Mouse (Mus musculus) hindlimb bud, embryonic 11.5 days (tissue): ENCODE data around the gene Samsn1.

Experiments used
- DNase-seq: peaks from one replicate; pipeline ENCODE4 v3.0.0-alpha.2; 2012; ENCODE audit warnings: low read depth, low spot score; ENCODE audit errors: extremely low spot score

Samsn1 gene

GRCm38 (mm10) chr16:76022181-76022580 lies at the start of gene Samsn1:
TSS of gene Samsn1 (minus strand) at chr16:76022281.
- DNase-seq: no peak

GRCm38 (mm10) chr16:76066082-76066635 lies 44.1 kb upstream of the Samsn1 start:
- no peak for DNase-seq

GRCm38 (mm10) chr16:76054976-76055375 lies 32.9 kb upstream of the Samsn1 start:
- DNase-seq: no peak

GRCm38 (mm10) chr16:76054079-76054478 lies 32.0 kb upstream of the Samsn1 start:
- DNase-seq: no peak

- DNase-seq: no peak
These were observed 31.5 kb upstream of the Samsn1 start for GRCm38 (mm10) chr16:76053537-76053936.

GRCm38 (mm10) chr16:76047066-76047465 lies 25.0 kb upstream of the Samsn1 start:
- no peak for DNase-seq

- DNase-seq: no peak
These were observed 18.4 kb upstream of the Samsn1 start for GRCm38 (mm10) chr16:76040319-76040945.

GRCm38 (mm10) chr16:76019164-76019563 lies 2.9 kb downstream of the Samsn1 start:
- DNase-seq: no peak

- no peak for DNase-seq
These were observed 18.2 kb downstream of the Samsn1 start for GRCm38 (mm10) chr16:76003812-76004389.

GRCm38 (mm10) chr16:76002870-76003572 lies 19.1 kb downstream of the Samsn1 start:
- DNase-seq: no peak

- DNase-seq: no peak
These were observed 19.8 kb downstream of the Samsn1 start for GRCm38 (mm10) chr16:76002287-76002686.

GRCm38 (mm10) chr16:76001788-76002187 lies 20.3 kb downstream of the Samsn1 start:
- no peak for DNase-seq

GRCm38 (mm10) chr16:76000127-76000526 lies 22.0 kb downstream of the Samsn1 start:
- DNase-seq: no peak

- DNase-seq: no peak
These were observed 31.9 kb downstream of the Samsn1 start for GRCm38 (mm10) chr16:75990173-75990572.

GRCm38 (mm10) chr16:75983831-75984230 lies 38.2 kb downstream of the Samsn1 start:
- DNase-seq: no peak

- no peak for DNase-seq
These were observed 42.7 kb downstream of the Samsn1 start for GRCm38 (mm10) chr16:75979381-75979780.

GRCm38 (mm10) chr16:75977798-75978197 lies 44.3 kb downstream of the Samsn1 start:
- no peak for DNase-seq

- DNase-seq: no peak
These were observed 46.3 kb downstream of the Samsn1 start for GRCm38 (mm10) chr16:75975682-75976332.

GRCm38 (mm10) chr16:75970266-75970998 lies 51.6 kb downstream of the Samsn1 start:
- DNase-seq: no peak

GRCm38 (mm10) chr16:75962021-75962420 lies 60.1 kb downstream of the Samsn1 start:
- DNase-seq: no peak

GRCm38 (mm10) chr16:75961487-75961886 lies 60.6 kb downstream of the Samsn1 start:
- DNase-seq: no peak
